Mouse (Mus musculus) embryonic fibroblast, embryonic 13.5 days (primary cell): Measurements from ENCODE around the gene Naa35. TPM values are rescaled to one million over a fixed set of nuclear protein-coding genes. Genes with fewer than 3 reads are reported as not detected.

Source experiments
- H3K27ac ChIP-seq: 2 replicates; pipeline ENCODE4 v1.5.1; 2012; ENCODE audit warnings: low read length, control low read depth, inconsistent platforms; ENCODE audit not compliant: insufficient read depth
- H3K4me1 ChIP-seq: 2 replicates; pipeline ENCODE4 v1.6.1; 2011; ENCODE audit warnings: low read length; ENCODE audit not compliant: control insufficient read depth, insufficient read depth
- H3K4me3 ChIP-seq: 2 replicates; pipeline ENCODE4 v1.5.1; 2011; ENCODE audit warnings: mild to moderate bottlenecking, control low read depth, low read length; ENCODE audit not compliant: insufficient read depth
- CTCF ChIP-seq: IDR thresholded peaks from 2 replicates; pipeline ENCODE4 v1.5.1; 2011; ENCODE audit warnings: mild to moderate bottlenecking, control low read depth, low read length, moderate library complexity, borderline replicate concordance; ENCODE audit not compliant: insufficient read depth
- POLR2A ChIP-seq: IDR thresholded peaks from 2 replicates; pipeline ENCODE4 v1.6.1; 2011; ENCODE audit warnings: low read depth, mild to moderate bottlenecking, control low read depth, low read length, moderate library complexity
- polyA plus RNA-seq: library from polyadenylated mRNA; stranded (reverse); fragments of >200 nt; gene quantifications from 2 replicates; pipeline ENCODE4 v1.2.4, GENCODE M21; 2011; ENCODE audit warnings: low read depth; ENCODE audit not compliant: missing spikeins, insufficient read length

Gene Naa35
- polyA plus RNA-seq, 1 experiment = 121 TPM

GRCm38 (mm10) chr13:59660371-59660770 is 75.3 kb downstream of the Naa35 start:
- Histone ChIP-seq H3K4me1 (0 out of 2 replicates have a peak, but pooled peaks cover 6% of the 10 kb centered on the region), H3K27ac (no peak overlapping the region), H3K4me3 (no peak overlapping the region)
- no peak for TF ChIP-seq CTCF
- TF ChIP-seq POLR2A = no peak

- Histone ChIP-seq H3K27ac (no peak overlapping the region), H3K4me3 (no peak overlapping the region), H3K4me1 (0 out of 2 replicates have a peak, but pooled peaks cover 3% of the 10 kb centered on the region)
- TF ChIP-seq POLR2A (no peak), CTCF (no peak)
Observed at GRCm38 (mm10) chr13:59661387-59661786, 76.3 kb downstream of the Naa35 start.

- TF ChIP-seq POLR2A (no peak), CTCF (no peak)
- Histone ChIP-seq H3K4me3 (no peak overlapping the region), H3K27ac (no peak overlapping the region), H3K4me1 (no peaks in the 10 kb centered on the region)
Observed at GRCm38 (mm10) chr13:59661966-59662365, 76.9 kb downstream of the Naa35 start.

- no peak overlapping the region for H3K4me3 ChIP-seq
- H3K27ac ChIP-seq = no peak overlapping the region
- no peaks in the 10 kb centered on the region for H3K4me1 ChIP-seq
- no peak for TF ChIP-seq CTCF
- no peak for TF ChIP-seq POLR2A
Observed at GRCm38 (mm10) chr13:59663939-59664712, 79.1 kb downstream of the Naa35 start.

- no peak overlapping the region for H3K4me3 ChIP-seq
- H3K27ac ChIP-seq = no peak overlapping the region
- TF ChIP-seq POLR2A (no peak), CTCF (no peak)
- H3K4me1 ChIP-seq = no peaks in the 10 kb centered on the region
Observed at GRCm38 (mm10) chr13:59667763-59668162, 82.7 kb downstream of the Naa35 start.

- no peak overlapping the region for H3K27ac ChIP-seq
- no peaks in the 10 kb centered on the region for H3K4me1 ChIP-seq
- TF ChIP-seq CTCF (no peak), POLR2A (no peak)
- no peak overlapping the region for H3K4me3 ChIP-seq
Observed at GRCm38 (mm10) chr13:59668501-59669093, 83.5 kb downstream of the Naa35 start.

- Histone ChIP-seq H3K27ac (no peak overlapping the region), H3K4me1 (no peaks in the 10 kb centered on the region), H3K4me3 (no peak overlapping the region)
- TF ChIP-seq CTCF (no peak), POLR2A (no peak)
Observed at GRCm38 (mm10) chr13:59669946-59670345, 84.9 kb downstream of the Naa35 start.

- no peak overlapping the region for H3K4me3 ChIP-seq
- no peak for TF ChIP-seq POLR2A
- TF ChIP-seq CTCF = no peak
- no peak overlapping the region for H3K27ac ChIP-seq
- H3K4me1 ChIP-seq = no peaks in the 10 kb centered on the region
Observed at GRCm38 (mm10) chr13:59671521-59671920, 86.5 kb downstream of the Naa35 start.

- H3K27ac ChIP-seq = no peak overlapping the region
- no peak for TF ChIP-seq POLR2A
- no peak for TF ChIP-seq CTCF
- H3K4me3 ChIP-seq = no peak overlapping the region
- H3K4me1 ChIP-seq = no peaks in the 10 kb centered on the region
Observed at GRCm38 (mm10) chr13:59672248-59672647, 87.2 kb downstream of the Naa35 start.

GRCm38 (mm10) chr13:59673597-59673996 is 88.5 kb downstream of the Naa35 start:
- Histone ChIP-seq H3K4me1 (no peaks in the 10 kb centered on the region), H3K27ac (no peak overlapping the region), H3K4me3 (no peak overlapping the region)
- no peak for TF ChIP-seq CTCF
- no peak for TF ChIP-seq POLR2A

GRCm38 (mm10) chr13:59674215-59674614 is 89.2 kb downstream of the Naa35 start:
- TF ChIP-seq POLR2A = no peak
- no peak for TF ChIP-seq CTCF
- H3K27ac ChIP-seq = no peak overlapping the region
- H3K4me1 ChIP-seq = no peaks in the 10 kb centered on the region
- peak overlapping the region; percentile 11 for H3K4me3 ChIP-seq
